Mouse (Mus musculus): ENCODE results near the gene Rnf111. TPM values are rescaled to one million over a fixed set of nuclear protein-coding genes. Genes with fewer than 3 reads are reported as not detected.

The Rnf111 gene
- polyA plus RNA-seq, 1 experiment from 2014 or later, result 36.9 TPM

DNA sequence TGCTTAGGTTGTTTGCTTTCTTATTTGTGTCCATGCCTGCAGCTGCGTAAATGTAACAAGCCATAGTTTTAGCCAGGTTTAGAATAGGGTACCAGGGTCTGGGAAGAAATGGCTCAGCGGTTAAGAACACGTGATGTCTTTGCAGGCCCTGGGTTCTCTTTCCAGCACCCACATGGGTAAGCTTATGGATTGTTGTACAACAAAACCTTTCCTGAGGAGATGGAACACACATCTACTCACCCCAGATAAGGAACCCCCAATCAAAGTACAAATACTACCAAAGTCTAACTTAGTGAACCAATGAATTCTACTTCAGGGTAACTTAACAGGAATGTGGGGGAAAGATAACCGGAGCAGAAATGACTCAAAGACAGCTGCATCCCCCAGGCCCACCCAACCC is 119.0 kb downstream of the Rnf111 start:
- Histone ChIP-seq H3K9ac (ENCODE audit: low read depth, low read length) (no peak overlapping the region), H3K9me3 (ENCODE audit: control insufficient read depth, low read length) (no peaks in the 10 kb centered on the region), H3K36me3 (ENCODE audit: control insufficient read depth, insufficient read depth, low read length) (no peaks in the 10 kb centered on the region), H3K4me1 (ENCODE audit: control insufficient read depth, insufficient read depth, low read length) (no peaks in the 10 kb centered on the region), H3K4me3 (ENCODE audit: low read length) (no peak overlapping the region), H3K27me3 (ENCODE audit: control insufficient read depth, insufficient read depth, low read length) (no peaks in the 10 kb centered on the region), H3K27ac (ENCODE audit: low read depth, low read length) (no peak overlapping the region), H3K4me2 (replicated peaks; ENCODE audit: low read depth, low read length) (no peak overlapping the region)
- 95% methylated on average over 4 of the region's 4 CpGs for WGBS
- no peak for ATAC-seq (ENCODE audit: low FRiP score, low TSS enrichment)

DNA sequence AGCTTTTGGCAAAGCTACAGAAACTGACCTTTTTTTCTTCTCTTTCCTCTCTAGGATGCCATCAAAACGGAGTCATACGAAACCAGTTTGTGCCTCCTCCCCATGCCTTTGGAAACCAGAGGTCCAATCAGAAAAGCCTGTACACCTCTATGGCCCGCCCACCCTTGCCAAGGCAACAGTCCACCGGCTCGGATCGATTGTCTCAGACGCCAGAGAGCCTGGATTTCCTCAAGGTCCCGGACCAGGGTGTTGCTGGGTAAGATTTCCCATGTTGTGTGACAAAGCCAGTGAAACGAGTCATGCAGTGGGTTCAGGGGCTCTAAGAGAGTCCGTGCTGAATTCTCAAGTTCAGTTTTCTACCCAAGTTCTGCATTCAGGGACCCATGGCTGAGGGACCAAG is 119.8 kb downstream of the Rnf111 start:
- H3K9ac ChIP-seq (ENCODE audit: low read depth, low read length), result no peak overlapping the region
- no peak overlapping the region for H3K27ac ChIP-seq (ENCODE audit: low read depth, low read length)
- ATAC-seq (ENCODE audit: low FRiP score, low TSS enrichment), result no peak
- WGBS, result 62% methylated on average over 10 of the region's 10 CpGs
- no peak overlapping the region for H3K4me2 ChIP-seq (replicated peaks; ENCODE audit: low read depth, low read length)
- H3K4me1 ChIP-seq (ENCODE audit: control insufficient read depth, insufficient read depth, low read length), result no peaks in the 10 kb centered on the region
- no peaks in the 10 kb centered on the region for H3K36me3 ChIP-seq (ENCODE audit: control insufficient read depth, insufficient read depth, low read length)
- no peak overlapping the region for H3K4me3 ChIP-seq (ENCODE audit: low read length)
- H3K27me3 ChIP-seq (ENCODE audit: control insufficient read depth, insufficient read depth, low read length), result no peaks in the 10 kb centered on the region
- no peaks in the 10 kb centered on the region for H3K9me3 ChIP-seq (ENCODE audit: control insufficient read depth, low read length)

- Histone ChIP-seq H3K36me3 (ENCODE audit: control insufficient read depth, insufficient read depth, low read length) (peaks cover 4% of the 10 kb centered on the region; the same call in 1 of the 2 replicates), H3K4me3 (ENCODE audit: low read length) (no peak overlapping the region), H3K27ac (ENCODE audit: low read depth, low read length) (no peak overlapping the region), H3K4me2 (replicated peaks; ENCODE audit: low read depth, low read length) (no peak overlapping the region), H3K4me1 (ENCODE audit: control insufficient read depth, insufficient read depth, low read length) (no peaks in the 10 kb centered on the region), H3K9ac (ENCODE audit: low read depth, low read length) (no peak overlapping the region), H3K27me3 (ENCODE audit: control insufficient read depth, insufficient read depth, low read length) (no peaks in the 10 kb centered on the region), H3K9me3 (ENCODE audit: control insufficient read depth, low read length) (peaks cover 3% of the 10 kb centered on the region; the same call in 1 of the 2 replicates)
- no peak for ATAC-seq (ENCODE audit: low FRiP score, low TSS enrichment)
- WGBS, result 72% methylated on average over 12 of the region's 12 CpGs
Measured at GRCm38 (mm10) chr9:70382091-70382490, 121.4 kb downstream of the Rnf111 start.

GRCm38 (mm10) chr9:70379502-70380467 is 123.7 kb downstream of the Rnf111 start:
- Histone ChIP-seq H3K4me1 (ENCODE audit: control insufficient read depth, insufficient read depth, low read length) (no peaks in the 10 kb centered on the region), H3K27ac (ENCODE audit: low read depth, low read length) (no peak overlapping the region), H3K4me2 (replicated peaks; ENCODE audit: low read depth, low read length) (no peak overlapping the region), H3K9me3 (ENCODE audit: control insufficient read depth, low read length) (peaks cover 3% of the 10 kb centered on the region; the same call in 1 of the 2 replicates), H3K4me3 (ENCODE audit: low read length) (no peak overlapping the region), H3K36me3 (ENCODE audit: control insufficient read depth, insufficient read depth, low read length) (peaks cover 9% of the 10 kb centered on the region; the same call in 1 of the 2 replicates), H3K9ac (ENCODE audit: low read depth, low read length) (no peak overlapping the region), H3K27me3 (ENCODE audit: control insufficient read depth, insufficient read depth, low read length) (no peaks in the 10 kb centered on the region)
- ATAC-seq (ENCODE audit: low FRiP score, low TSS enrichment), result peak; percentile 82
- WGBS, result 49% methylated on average over 7 of the region's 7 CpGs

Small RNAs within 50 kb of the gene (microRNA-seq; reads per million reads assigned to microRNA genes)
- 2.3 reads per million, percentile 6 among the genes with 10 or more reads in this experiment for gene Mir5626

Other genes starting within 250 kb of the Rnf111 start
- gene Ccnb2, start 82.2 kb downstream of the Rnf111 start, polyA plus RNA-seq (2014; fragmentation: Nextera tagmentation; extraction: Ambion mirVana), result 234 and 264 TPM in 2 replicates
- gene Sltm, start 39.0 kb upstream of the Rnf111 start, polyA plus RNA-seq (2014; fragmentation: Nextera tagmentation; extraction: Ambion mirVana), result 64.9 and 71.6 TPM in 2 replicates
- 0.24 TPM in 1 of 2 replicates, not detected in the other for gene Gm10642, start 152.5 kb upstream of the Rnf111 start, polyA plus RNA-seq (2014; fragmentation: Nextera tagmentation; extraction: Ambion mirVana)
- gene Mindy2, start 153.4 kb upstream of the Rnf111 start, polyA plus RNA-seq (2014; fragmentation: Nextera tagmentation; extraction: Ambion mirVana), result 11.6 and 11.8 TPM in 2 replicates
- gene Adam10, start 175.3 kb upstream of the Rnf111 start, polyA plus RNA-seq (2014; fragmentation: Nextera tagmentation; extraction: Ambion mirVana), result 51.8 and 83.1 TPM in 2 replicates

All from kidney, embryonic 14.5 days (tissue).